Mouse (Mus musculus) layer of hippocampus, adult 8-10 months (tissue): ENCODE results near the gene Ccdc61. TPM values are rescaled to one million over a fixed set of nuclear protein-coding genes. Genes with fewer than 3 reads are reported as not detected.

ENCODE experiments used
- DNase-seq, 2 experiments: peaks; one replicate each; pipeline ENCODE4 v3.0.0; 2022; ENCODE audit warnings: low spot score in 2 of 2
- total RNA-seq, 4 experiments: library from RNA; stranded (reverse); gene quantifications; 2 replicates each; pipeline ENCODE4 v1.2.4; 2022

Ccdc61 gene
- total RNA-seq: 10 to 100 TPM in 2 of 4 experiments, 1 to 10 TPM in 2; 9.4 to 14.3 (median 11.4) TPM

GRCm38 (mm10) chr7:18910241-18910831 is at the start of gene Ccdc61:
Ccdc61 (minus strand) TSS chr7:18910415.
- DNase-seq: peak; percentile 97 to 99

- no peak for DNase-seq
Observed at GRCm38 (mm10) chr7:18959446-18959845, 49.2 kb upstream of the Ccdc61 start.

- DNase-seq: no peak
Observed at GRCm38 (mm10) chr7:18958384-18958766, 48.2 kb upstream of the Ccdc61 start.

GRCm38 (mm10) chr7:18957569-18958383 is 47.6 kb upstream of the Ccdc61 start:
- DNase-seq: peak in 1 of 2 experiments; percentile 49

- no peak for DNase-seq
Observed at GRCm38 (mm10) chr7:18951397-18951796, 41.2 kb upstream of the Ccdc61 start.

- DNase-seq: no peak
Observed at GRCm38 (mm10) chr7:18950523-18951315, 40.5 kb upstream of the Ccdc61 start.

GRCm38 (mm10) chr7:18949781-18950522 is 39.7 kb upstream of the Ccdc61 start:
- no peak for DNase-seq

GRCm38 (mm10) chr7:18948151-18948550 is 37.9 kb upstream of the Ccdc61 start:
- no peak for DNase-seq

GRCm38 (mm10) chr7:18942815-18943214 is 32.6 kb upstream of the Ccdc61 start:
- no peak for DNase-seq

- DNase-seq: no peak
Observed at GRCm38 (mm10) chr7:18942376-18942775, 32.2 kb upstream of the Ccdc61 start.

- DNase-seq: no peak
Observed at GRCm38 (mm10) chr7:18927759-18928158, 17.5 kb upstream of the Ccdc61 start.

GRCm38 (mm10) chr7:18926911-18927310 is 16.7 kb upstream of the Ccdc61 start:
- no peak for DNase-seq

- DNase-seq: peak in 1 of 2 experiments; percentile 27
Observed at GRCm38 (mm10) chr7:18926041-18926790, 16.0 kb upstream of the Ccdc61 start.

GRCm38 (mm10) chr7:18925162-18925938 is 15.1 kb upstream of the Ccdc61 start, which contains the start of gene Nova2:
Nova2 (plus strand) TSS chr7:18925888.
- peak; percentile 96 to 97 for DNase-seq

- no peak for DNase-seq
Observed at GRCm38 (mm10) chr7:18924321-18924720, 14.1 kb upstream of the Ccdc61 start.

GRCm38 (mm10) chr7:18923711-18924191 is 13.5 kb upstream of the Ccdc61 start:
- DNase-seq: no peak

- DNase-seq: peak; percentile 47 to 48
Observed at GRCm38 (mm10) chr7:18923267-18923666, 13.1 kb upstream of the Ccdc61 start.

- DNase-seq: peak; percentile 89 to 91
Observed at GRCm38 (mm10) chr7:18922807-18923206, 12.6 kb upstream of the Ccdc61 start.

GRCm38 (mm10) chr7:18921069-18921468 is 10.9 kb upstream of the Ccdc61 start:
- DNase-seq: peak; percentile 72 to 82
